Mouse (Mus musculus) liver, embryonic 13.5 days (tissue): ENCODE measurements around the gene Brinp1. TPM values are rescaled to one million over a fixed set of nuclear protein-coding genes. Genes with fewer than 3 reads are reported as not detected.
"Not testable (repeated sequence)": the region's sequence is repeated elsewhere in the genome, so short reads cannot be mapped to it uniquely, and the experiment has no call there.

Experiments
- ATAC-seq: fragments of 200-750 bp; cut with Nextera tagmentation; 2 replicates; pipeline ENCODE4 v1.8.0; 2017; ENCODE audit warnings: low read depth, mild to moderate bottlenecking, moderate number of reproducible peaks, moderate library complexity
- DNase-seq: peaks from one replicate; pipeline ENCODE4 v3.0.0; 2022
- H3K27ac ChIP-seq: fragments of 300-500 bp; sonication (generic); 2 replicates; pipeline ENCODE4 v1.5.1; 2015; ENCODE audit warnings: moderate library complexity, mild to moderate bottlenecking, inconsistent platforms
- H3K27me3 ChIP-seq: fragments of 300-500 bp; sonication (generic); 2 replicates; pipeline ENCODE4 v1.6.1; 2015; ENCODE audit warnings: mild to moderate bottlenecking, inconsistent platforms
- H3K36me3 ChIP-seq: fragments of 300-500 bp; sonication (generic); 2 replicates; pipeline ENCODE4 v1.6.1; 2015; ENCODE audit warnings: mild to moderate bottlenecking, inconsistent platforms
- H3K4me1 ChIP-seq: fragments of 300-500 bp; sonication (generic); replicated peaks from 2 replicates; pipeline ENCODE4 v1.6.1; 2015; ENCODE audit warnings: inconsistent platforms
- H3K4me2 ChIP-seq: fragments of 300-500 bp; sonication (generic); 2 replicates; pipeline ENCODE4 v1.6.1; 2015; ENCODE audit warnings: inconsistent platforms, mild to moderate bottlenecking, moderate library complexity
- H3K4me3 ChIP-seq: fragments of 300-500 bp; sonication (generic); replicated peaks from 2 replicates; pipeline ENCODE4 v1.5.1; 2015; ENCODE audit warnings: mild to moderate bottlenecking, inconsistent platforms
- H3K9ac ChIP-seq: fragments of 300-500 bp; sonication (generic); 2 replicates; pipeline ENCODE4 v1.6.1; 2015; ENCODE audit warnings: mild to moderate bottlenecking, inconsistent platforms
- H3K9me3 ChIP-seq: fragments of 300-500 bp; sonication (generic); replicated peaks from 2 replicates; pipeline ENCODE4 v1.6.1; 2016; ENCODE audit warnings: inconsistent platforms
- WGBS: fragments of 180-500 bp; shearing (Covaris S2); methylation state at CpG from one replicate; pipeline ENCODE4 v1.1.7; 2015; ENCODE audit not compliant: insufficient replicate concordance; 5-methylcytosine and 5-hydroxymethylcytosine counted together
- polyA plus RNA-seq: library from polyadenylated mRNA; unstranded; fragments of >200 nt; fragmentation: Nextera tagmentation; extraction: Ambion mirVana; gene quantifications from 2 replicates; pipeline ENCODE4 v1.2.1, GENCODE M21; 2015

The Brinp1 gene
- polyA plus RNA-seq, 1 experiment from 2014 or later, result 0.51 TPM

GRCm38 (mm10) chr4:68910942-68911341, 43.3 kb downstream of the Brinp1 start:
- no peaks in the 10 kb centered on the region for H3K27me3 ChIP-seq
- no peak for DNase-seq
- H3K36me3 ChIP-seq, result no peaks in the 10 kb centered on the region
- no peak for ATAC-seq
- H3K4me3 ChIP-seq, result no peak overlapping the region
- WGBS, result 40% methylated on average over 3 of the region's 3 CpGs
- no peak overlapping the region for H3K27ac ChIP-seq
- no peaks in the 10 kb centered on the region for H3K4me1 ChIP-seq
- H3K9ac ChIP-seq, result no peak overlapping the region
- no peaks in the 10 kb centered on the region for H3K9me3 ChIP-seq
- no peak overlapping the region for H3K4me2 ChIP-seq

- H3K4me2 ChIP-seq, result no peak overlapping the region
- 57% methylated on average over 11 of the region's 11 CpGs for WGBS
- ATAC-seq, result no peak
Observed at GRCm38 (mm10) chr4:68906417-68907210, 47.6 kb downstream of the Brinp1 start.

GRCm38 (mm10) chr4:68890526-68890925, 63.7 kb downstream of the Brinp1 start:
- H3K9me3 ChIP-seq, result no peaks in the 10 kb centered on the region
- no peaks in the 10 kb centered on the region for H3K4me1 ChIP-seq
- H3K4me3 ChIP-seq, result no peak overlapping the region
- DNase-seq (no peak), ATAC-seq (no peak)
- no peaks in the 10 kb centered on the region for H3K36me3 ChIP-seq
- H3K27ac ChIP-seq, result no peak overlapping the region
- H3K27me3 ChIP-seq, result no peaks in the 10 kb centered on the region
- no peak overlapping the region for H3K9ac ChIP-seq
- 67% methylated on average over 4 of the region's 4 CpGs for WGBS
- H3K4me2 ChIP-seq, result no peak overlapping the region

More at GRCm38 (mm10) chr4:68906417-68907210, 47.6 kb downstream of the Brinp1 start:
- Histone ChIP-seq H3K4me3 (no peak overlapping the region), H3K4me1 (no peaks in the 10 kb centered on the region), H3K27ac (no peak overlapping the region), H3K36me3 (no peaks in the 10 kb centered on the region), H3K27me3 (no peaks in the 10 kb centered on the region), H3K9me3 (no peaks in the 10 kb centered on the region), H3K9ac (no peak overlapping the region)
- DNase-seq, result no peak

- Histone ChIP-seq H3K4me1 (no peaks in the 10 kb centered on the region), H3K4me3 (no peak overlapping the region), H3K27me3 (no peaks in the 10 kb centered on the region), H3K27ac (no peak overlapping the region), H3K4me2 (no peak overlapping the region), H3K36me3 (no peaks in the 10 kb centered on the region), H3K9ac (no peak overlapping the region), H3K9me3 (no peaks in the 10 kb centered on the region)
- DNase-seq (no peak), ATAC-seq (no peak)
- WGBS, result 73% methylated on average over 2 of the region's 2 CpGs
Observed at GRCm38 (mm10) chr4:68886276-68886675, 67.9 kb downstream of the Brinp1 start.

- H3K27me3 ChIP-seq, result no peaks in the 10 kb centered on the region
- H3K4me1 ChIP-seq, result no peaks in the 10 kb centered on the region
- ATAC-seq (no peak), DNase-seq (no peak)
- no peak overlapping the region for H3K4me3 ChIP-seq
- no peaks in the 10 kb centered on the region for H3K9me3 ChIP-seq
- H3K27ac ChIP-seq, result no peak overlapping the region
- H3K4me2 ChIP-seq, result no peak overlapping the region
- H3K36me3 ChIP-seq, result no peaks in the 10 kb centered on the region
- no peak overlapping the region for H3K9ac ChIP-seq
Observed at GRCm38 (mm10) chr4:68872028-68872427, 82.2 kb downstream of the Brinp1 start.

GRCm38 (mm10) chr4:68865135-68865767, 88.9 kb downstream of the Brinp1 start:
- Histone ChIP-seq H3K4me3 (no peak overlapping the region), H3K27ac (no peak overlapping the region), H3K4me2 (no peak overlapping the region), H3K27me3 (no peaks in the 10 kb centered on the region), H3K9ac (no peak overlapping the region), H3K36me3 (no peaks in the 10 kb centered on the region), H3K9me3 (no peaks in the 10 kb centered on the region), H3K4me1 (no peaks in the 10 kb centered on the region)
- 58% methylated on average over 4 of the region's 4 CpGs for WGBS
- ATAC-seq (no peak), DNase-seq (no peak)

- H3K4me3 ChIP-seq, result no peak overlapping the region
- DNase-seq (no peak), ATAC-seq (no peak)
- no peak overlapping the region for H3K27ac ChIP-seq
- 84% methylated on average over 2 of the region's 2 CpGs for WGBS
- H3K36me3 ChIP-seq, result no peaks in the 10 kb centered on the region
- no peaks in the 10 kb centered on the region for H3K9me3 ChIP-seq
- no peaks in the 10 kb centered on the region for H3K4me1 ChIP-seq
- no peaks in the 10 kb centered on the region for H3K27me3 ChIP-seq
- no peak overlapping the region for H3K9ac ChIP-seq
- H3K4me2 ChIP-seq, result no peak overlapping the region
Observed at GRCm38 (mm10) chr4:68864668-68865067, 89.5 kb downstream of the Brinp1 start.

GRCm38 (mm10) chr4:68856868-68857267, 97.3 kb downstream of the Brinp1 start:
- no peaks in the 10 kb centered on the region for H3K27me3 ChIP-seq
- H3K36me3 ChIP-seq, result no peaks in the 10 kb centered on the region
- ATAC-seq (no peak), DNase-seq (no peak)
- no peak overlapping the region for H3K4me3 ChIP-seq
- H3K27ac ChIP-seq, result no peak overlapping the region
- no peaks in the 10 kb centered on the region for H3K4me1 ChIP-seq
- H3K9me3 ChIP-seq, result no peaks in the 10 kb centered on the region
- 32% methylated on average over 1 of the region's 1 CpGs for WGBS
- H3K9ac ChIP-seq, result no peak overlapping the region
- H3K4me2 ChIP-seq, result no peak overlapping the region

- H3K36me3 ChIP-seq, result no peaks in the 10 kb centered on the region
- H3K9me3 ChIP-seq, result no peaks in the 10 kb centered on the region
- H3K27me3 ChIP-seq, result no peaks in the 10 kb centered on the region
- H3K9ac ChIP-seq, result no peak overlapping the region
- 54% methylated on average over 3 of the region's 3 CpGs for WGBS
- H3K4me3 ChIP-seq, result no peak overlapping the region
- no peak overlapping the region for H3K27ac ChIP-seq
- H3K4me1 ChIP-seq, result no peaks in the 10 kb centered on the region
- no peak overlapping the region for H3K4me2 ChIP-seq
- DNase-seq, result no peak
- ATAC-seq, result no peak
Observed at GRCm38 (mm10) chr4:68849671-68850070, 104.5 kb downstream of the Brinp1 start.

GRCm38 (mm10) chr4:68846976-68847375, 107.2 kb downstream of the Brinp1 start:
- Histone ChIP-seq H3K4me2 (no peak overlapping the region), H3K36me3 (no peaks in the 10 kb centered on the region), H3K27ac (no peak overlapping the region), H3K9me3 (no peaks in the 10 kb centered on the region), H3K9ac (no peak overlapping the region), H3K27me3 (no peaks in the 10 kb centered on the region), H3K4me3 (no peak overlapping the region), H3K4me1 (no peaks in the 10 kb centered on the region)
- ATAC-seq (no peak), DNase-seq (no peak)
- WGBS, result 53% methylated on average over 1 of the region's 1 CpGs

- 35% methylated on average over 3 of the region's 3 CpGs for WGBS
- DNase-seq, result no peak
- ATAC-seq, result no peak
Observed at GRCm38 (mm10) chr4:68845964-68846363, 108.2 kb downstream of the Brinp1 start.

GRCm38 (mm10) chr4:68813997-68814396, 140.2 kb downstream of the Brinp1 start:
- H3K4me2 ChIP-seq, H3K36me3 ChIP-seq, H3K27me3 ChIP-seq, H3K9me3 ChIP-seq, H3K27ac ChIP-seq, ATAC-seq, H3K9ac ChIP-seq, H3K4me3 ChIP-seq, DNase-seq, H3K4me1 ChIP-seq: not testable (repeated sequence)

More at GRCm38 (mm10) chr4:68845964-68846363, 108.2 kb downstream of the Brinp1 start:
- Histone ChIP-seq H3K36me3 (no peaks in the 10 kb centered on the region), H3K9ac (no peak overlapping the region), H3K4me2 (no peak overlapping the region), H3K27me3 (no peaks in the 10 kb centered on the region), H3K4me3 (no peak overlapping the region), H3K27ac (no peak overlapping the region), H3K4me1 (no peaks in the 10 kb centered on the region), H3K9me3 (no peaks in the 10 kb centered on the region)
